Mouse (Mus musculus) layer of hippocampus, postnatal 25 days (tissue): ENCODE results near the gene Myo3b. TPM values are rescaled to one million over a fixed set of nuclear protein-coding genes. Genes with fewer than 3 reads are reported as not detected.

ENCODE experiments used
- DNase-seq, 2 experiments: peaks; one replicate each; pipeline ENCODE4 v3.0.0; 2022; ENCODE audit warnings: mixed read lengths in 2 of 2, low spot score in 1 of 2; ENCODE audit errors: extremely low spot score in 1 of 2
- total RNA-seq, 2 experiments: library from RNA; stranded (reverse); gene quantifications; 2 replicates each; pipeline ENCODE4 v1.2.3; 2021

Myo3b gene
- total RNA-seq, 2 experiments from 2014 or later, result 0.96 to 1.1 TPM

GRCm38 (mm10) chr2:70419336-70419735, 380.4 kb downstream of the Myo3b start:
- DNase-seq, result no peak

GRCm38 (mm10) chr2:70421144-70421874, 382.4 kb downstream of the Myo3b start:
- no peak for DNase-seq

- DNase-seq, result no peak
These were observed 386.7 kb downstream of the Myo3b start for GRCm38 (mm10) chr2:70425611-70426010.

- DNase-seq, result peak in 1 of 2 experiments; percentile 16
These were observed 404.1 kb downstream of the Myo3b start for GRCm38 (mm10) chr2:70443035-70443434.

GRCm38 (mm10) chr2:70444141-70444540, 405.2 kb downstream of the Myo3b start:
- peak in 1 of 2 experiments; percentile 7 for DNase-seq

GRCm38 (mm10) chr2:70456205-70456604, 417.3 kb downstream of the Myo3b start:
- DNase-seq, result no peak

- DNase-seq, result no peak
These were observed 424.7 kb downstream of the Myo3b start for GRCm38 (mm10) chr2:70463606-70464005.

GRCm38 (mm10) chr2:70471136-70471535, 432.2 kb downstream of the Myo3b start:
- no peak for DNase-seq

- DNase-seq, result no peak
These were observed 433.1 kb downstream of the Myo3b start for GRCm38 (mm10) chr2:70471861-70472620.

Other genes starting within 250 kb of the Myo3b start
- gene Ccdc173, start 249.6 kb upstream of the Myo3b start, total RNA-seq, result 1 to 10 TPM; 1.8 to 2.6 TPM
- gene Phospho2, start 249.5 kb upstream of the Myo3b start, total RNA-seq, result 10 to 100 TPM; 19.8 to 25.0 TPM
- gene Klhl23, start 217.2 kb upstream of the Myo3b start, total RNA-seq, result 10 to 100 TPM; 42.2 to 45.8 TPM
- 100 to 1,000 TPM; 125 to 138 TPM for gene Ssb, start 177.6 kb upstream of the Myo3b start, total RNA-seq
- gene Mettl5, start 153.5 kb upstream of the Myo3b start, total RNA-seq, result 10 to 100 TPM; 14.2 to 18.0 TPM
- gene Ubr3, start 141.9 kb upstream of the Myo3b start, total RNA-seq, result 100 to 1,000 TPM; 112 to 139 TPM